21 mouse cellular contexts compared by ENCODE assay signal in genomic region chr10:116980273-116980672, GRCm38 (mm10). TPM values are rescaled to one million over a fixed set of nuclear protein-coding genes. Genes with fewer than 3 reads are reported as not detected.
DNase-seq lines count a peak whose midpoint lies in the region; ATAC-seq lines count a peak whose summit lies in the region.
"Had no signal": no experiment of that assay in that cellular context is flagged by ENCODE, and none has a peak within 500 bp of the region (broad histone marks: within the 10 kb centered on the region; RNA-seq: fewer than 3 reads in every experiment).

No protein-coding gene starts in this region.

- 83% methylated on average over 4 of the region's 4 CpGs for WGBS in kidney, embryonic 16.5 days
- 74% methylated on average over 4 of the region's 4 CpGs for WGBS in liver, embryonic 12.5 days (ENCODE audit: insufficient replicate concordance)

- H3K36me3 ChIP-seq in kidney, embryonic 16.5 days (ENCODE audit: insufficient read depth, low read length), result no peaks in the 10 kb centered on the region
- H3K36me3 ChIP-seq in liver, embryonic 12.5 days, result no peaks in the 10 kb centered on the region
- H3K36me3 ChIP-seq: embryonic facial prominence, embryonic 10.5 days; heart, embryonic 15.5 days; hindbrain, embryonic 13.5 days had no signal

- H3K9me3 ChIP-seq in kidney, embryonic 16.5 days (ENCODE audit: low read length), result no peaks in the 10 kb centered on the region
- no peaks in the 10 kb centered on the region for H3K9me3 ChIP-seq in liver, embryonic 12.5 days (replicated peaks)
- H3K9me3 ChIP-seq: embryonic facial prominence, embryonic 10.5 days; forebrain, embryonic 13.5 days; heart, embryonic 15.5 days; hindbrain, embryonic 13.5 days had no signal

- peak; percentile 78 for DNase-seq in kidney, adult 11 months
- DNase-seq in kidney, postnatal 10 days, result peak; percentile 37
- DNase-seq in yolk sac, embryonic 10.5 days (ENCODE audit: low spot score), result peak; percentile 19
- no peak for DNase-seq in embryo, embryonic 11 days
- DNase-seq: cerebellum, adult 11-12 months; cerebellum, adult 9-11 months; cerebellum, postnatal 36 days; gastrocnemius, postnatal 36 days had no signal

- no peak overlapping the region for H3K4me3 ChIP-seq in kidney, embryonic 16.5 days (ENCODE audit: low read length)
- H3K4me3 ChIP-seq in brown adipose tissue, adult 24 weeks (ENCODE audit: insufficient read depth, low read depth, low read length), result no peak overlapping the region
- H3K4me3 ChIP-seq in liver, embryonic 12.5 days, result no peak overlapping the region
- H3K4me3 ChIP-seq: embryonic facial prominence, embryonic 10.5 days; forebrain, embryonic 13.5 days; gastrocnemius, adult 2 months; heart, embryonic 15.5 days; hindbrain, embryonic 13.5 days had no signal

- H3K9ac ChIP-seq in kidney, embryonic 16.5 days (replicated peaks; ENCODE audit: low read length), result no peak overlapping the region
- no peak overlapping the region for H3K9ac ChIP-seq in liver, embryonic 12.5 days
- H3K9ac ChIP-seq: forebrain, embryonic 13.5 days; forebrain, postnatal 0 days; heart, embryonic 15.5 days; hindbrain, embryonic 13.5 days had no signal

- peaks cover 7% of the 10 kb centered on the region; the same call in 1 of the 2 replicates for H3K4me1 ChIP-seq in kidney, embryonic 16.5 days (ENCODE audit: insufficient read depth, low read length)
- no peaks in the 10 kb centered on the region for H3K4me1 ChIP-seq in brown adipose tissue, adult 24 weeks (ENCODE audit: control insufficient read depth, insufficient read depth, insufficient read length, low read length)
- H3K4me1 ChIP-seq in liver, embryonic 12.5 days, result no peaks in the 10 kb centered on the region
- H3K4me1 ChIP-seq: forebrain, embryonic 13.5 days; heart, embryonic 15.5 days had no signal

- H3K27ac ChIP-seq in kidney, embryonic 16.5 days (ENCODE audit: low read length), result no peak overlapping the region
- H3K27ac ChIP-seq in brown adipose tissue, adult 24 weeks (replicated peaks; ENCODE audit: low read depth, low read length), result peak overlapping the region; percentile 69; the same call in 1 of the 2 replicates
- no peak overlapping the region for H3K27ac ChIP-seq in liver, embryonic 12.5 days
- H3K27ac ChIP-seq: embryonic facial prominence, embryonic 10.5 days; forebrain, embryonic 13.5 days; gastrocnemius, adult 2 months; heart, embryonic 15.5 days; hindbrain, embryonic 13.5 days had no signal

- no peak for ATAC-seq in kidney, embryonic 16.5 days (ENCODE audit: low FRiP score, low TSS enrichment)
- no peak for ATAC-seq in liver, embryonic 12.5 days
- ATAC-seq: forebrain, embryonic 13.5 days; forebrain, postnatal 0 days had no signal

- no peaks in the 10 kb centered on the region for H3K27me3 ChIP-seq in kidney, embryonic 16.5 days (ENCODE audit: insufficient read depth, low read length)
- 0 out of 2 replicates have a peak, but pooled peaks cover 7% of the 10 kb centered on the region for H3K27me3 ChIP-seq in liver, embryonic 12.5 days (replicated peaks)
- H3K27me3 ChIP-seq: forebrain, embryonic 13.5 days; heart, embryonic 15.5 days; hindbrain, embryonic 13.5 days had no signal

- no peak overlapping the region for H3K4me2 ChIP-seq in kidney, embryonic 16.5 days (replicated peaks; ENCODE audit: low read depth, low read length)
- no peak overlapping the region for H3K4me2 ChIP-seq in liver, embryonic 12.5 days
- H3K4me2 ChIP-seq: forebrain, embryonic 13.5 days; heart, embryonic 11.5 days; heart, embryonic 15.5 days; hindbrain, embryonic 13.5 days had no signal

RNA-seq across cellular contexts. Expression of gene Best3, which starts 5.8 kb away (rescaled TPM):
- 0.18 and 0.32 TPM in 2 replicates for polyA plus RNA-seq in kidney, embryonic 16.5 days (2015; fragmentation: Nextera tagmentation; extraction: Ambion mirVana)
- not detected in 2 replicates for polyA plus RNA-seq in brown adipose tissue, adult 24 weeks (2012; ENCODE audit: insufficient read depth, insufficient read length, missing spikeins)
- polyA plus RNA-seq in liver, embryonic 12.5 days (2016; fragmentation: Nextera tagmentation; extraction: Ambion mirVana), result 0.06 TPM in 1 of 2 replicates, not detected in the other

RNA-seq across cellular contexts. Expression of gene Gm10271, which starts 7.9 kb away (rescaled TPM):
- polyA plus RNA-seq in kidney, embryonic 16.5 days (2015; fragmentation: Nextera tagmentation; extraction: Ambion mirVana), result not detected in 2 replicates
- polyA plus RNA-seq in brown adipose tissue, adult 24 weeks (2012; ENCODE audit: insufficient read depth, insufficient read length, missing spikeins), result not detected in 2 replicates
- not detected in 2 replicates for polyA plus RNA-seq in liver, embryonic 12.5 days (2016; fragmentation: Nextera tagmentation; extraction: Ambion mirVana)
- polyA plus RNA-seq: brain, embryonic 14.5 days; C2C12; embryonic facial prominence, embryonic 10.5 days; embryonic facial prominence, embryonic 14.5 days; forebrain, embryonic 13.5 days; forebrain, postnatal 0 days; heart, embryonic 11.5 days; heart, embryonic 15.5 days; hindbrain, embryonic 13.5 days had no signal

RNA-seq across cellular contexts. Expression of gene Rab3ip, which starts 29.7 kb away (rescaled TPM):
- polyA plus RNA-seq in kidney, embryonic 16.5 days (2015; fragmentation: Nextera tagmentation; extraction: Ambion mirVana), result 136 and 141 TPM in 2 replicates
- polyA plus RNA-seq in brown adipose tissue, adult 24 weeks (2012; ENCODE audit: insufficient read depth, insufficient read length, missing spikeins), result 26.0 and 30.4 TPM in 2 replicates
- 11.7 and 12.1 TPM in 2 replicates for polyA plus RNA-seq in liver, embryonic 12.5 days (2016; fragmentation: Nextera tagmentation; extraction: Ambion mirVana)
